Mouse (Mus musculus): ENCODE measurements around the gene C1galt1. TPM values are rescaled to one million over a fixed set of nuclear protein-coding genes. Genes with fewer than 3 reads are reported as not detected.

Gene C1galt1
- polyA plus RNA-seq (2012; rRNA removed) = 5.3 and 10.8 TPM in 2 replicates

DNA sequence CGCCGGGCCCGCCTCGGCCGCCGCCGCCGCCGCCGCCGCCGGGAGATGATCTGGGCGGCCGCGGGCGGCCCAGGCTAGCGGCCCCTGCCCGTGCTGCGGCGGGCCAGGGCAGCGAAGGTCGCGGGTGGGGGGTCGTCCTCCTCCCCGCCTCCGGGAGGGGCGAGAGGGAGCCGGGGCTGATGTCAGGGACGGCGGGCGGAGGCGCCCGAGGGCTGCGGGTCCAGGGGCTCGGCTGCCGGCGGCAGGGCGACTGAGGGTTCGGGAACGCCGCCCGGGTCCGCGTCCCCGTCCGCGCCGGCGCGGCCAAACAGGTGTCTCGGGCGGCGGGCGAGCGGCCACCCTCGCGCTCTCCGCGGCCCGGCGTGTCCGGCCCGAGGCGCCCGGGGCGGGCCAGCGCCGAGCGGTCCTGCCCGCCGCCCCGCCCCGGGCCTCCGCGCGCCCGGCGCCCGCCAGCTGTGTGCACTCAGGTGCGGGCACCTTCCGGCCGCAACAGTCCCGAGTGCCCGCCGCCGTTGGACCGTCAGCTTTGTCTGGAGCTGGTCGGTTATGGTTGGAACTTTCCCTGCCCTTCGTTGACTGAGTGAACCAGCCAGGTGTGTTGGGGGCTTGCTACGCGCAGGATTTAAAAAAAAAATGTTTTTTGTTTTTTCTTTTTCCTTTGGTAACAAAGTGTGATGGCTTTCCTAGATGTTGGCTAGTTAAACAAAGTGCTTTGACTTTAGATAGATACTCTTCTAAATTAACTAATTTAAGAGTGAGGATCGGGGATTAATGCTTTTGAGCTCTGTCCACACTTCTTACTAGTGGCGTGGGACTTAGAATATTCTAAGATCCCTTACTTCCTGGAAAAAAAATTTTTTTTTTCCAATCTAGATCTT is at the start of gene C1galt1:
Gene C1galt1 (plus strand): TSS at position 41 of the 878 bp plus-strand sequence.

Other genes with a start within 250 kb of the C1galt1 start
- 34.6 and 37.9 TPM in 2 replicates for gene Asns, start 151.6 kb upstream of the C1galt1 start, polyA plus RNA-seq (2012; rRNA removed)

Data from central nervous system, embryonic 11.5 days (tissue).